Mouse (Mus musculus) liver, embryonic 16.5 days (tissue): ENCODE measurements around the gene Coro1a. TPM values are rescaled to one million over a fixed set of nuclear protein-coding genes. Genes with fewer than 3 reads are reported as not detected.

Experiments
- ATAC-seq: fragments of 200-750 bp; cut with Nextera tagmentation; 2 replicates; pipeline ENCODE4 v1.8.0; 2017; ENCODE audit warnings: low read depth, mild to moderate bottlenecking, moderate number of reproducible peaks, moderate library complexity
- H3K27ac ChIP-seq: fragments of 300-500 bp; sonication (generic); 2 replicates; pipeline ENCODE4 v1.5.1; 2014; ENCODE audit warnings: mild to moderate bottlenecking, low read length
- H3K27me3 ChIP-seq: fragments of 300-500 bp; sonication (generic); 2 replicates; pipeline ENCODE4 v1.6.1; 2014; ENCODE audit warnings: low read depth, low read length, mixed read lengths; ENCODE audit not compliant: control insufficient read depth, insufficient read depth
- H3K36me3 ChIP-seq: fragments of 300-500 bp; sonication (generic); 2 replicates; pipeline ENCODE4 v1.6.1; 2014; ENCODE audit warnings: mild to moderate bottlenecking; ENCODE audit not compliant: control insufficient read depth, insufficient read depth
- H3K4me1 ChIP-seq: fragments of 300-500 bp; sonication (generic); 2 replicates; pipeline ENCODE4 v1.6.1; 2014; ENCODE audit warnings: low read depth, low read length, mixed read lengths; ENCODE audit not compliant: control insufficient read depth
- H3K4me2 ChIP-seq: fragments of 300-500 bp; sonication (generic); 2 replicates; pipeline ENCODE4 v1.6.1; 2014; ENCODE audit warnings: low read depth, low read length, mixed read lengths
- H3K4me3 ChIP-seq: fragments of 300-500 bp; sonication (generic); 2 replicates; pipeline ENCODE4 v1.5.1; 2014; ENCODE audit warnings: low read depth, mild to moderate bottlenecking, low read length
- H3K9ac ChIP-seq: fragments of 300-500 bp; sonication (generic); 2 replicates; pipeline ENCODE4 v1.6.1; 2014; ENCODE audit warnings: low read depth, low read length
- H3K9me3 ChIP-seq: fragments of 300-500 bp; sonication (generic); replicated peaks from 2 replicates; pipeline ENCODE4 v1.6.1; 2016; ENCODE audit warnings: low read length; ENCODE audit not compliant: control insufficient read depth
- WGBS: fragments of 180-500 bp; shearing (Covaris S2); extraction: QIAGEN DNeasy Blood & Tissue Kit; methylation state at CpG from one replicate; pipeline ENCODE4 v1.1.7; 2014; ENCODE audit not compliant: insufficient replicate concordance; 5-methylcytosine and 5-hydroxymethylcytosine counted together
- polyA plus RNA-seq: library from polyadenylated mRNA; unstranded; fragments of >200 nt; fragmentation: Nextera tagmentation; extraction: Ambion mirVana; gene quantifications from 2 replicates; pipeline ENCODE4 v1.2.1, GENCODE M21; 2015

Gene Coro1a
- 98.9 and 105 TPM in 2 replicates for polyA plus RNA-seq

- no peaks in the 10 kb centered on the region; the same call in 1 of the 2 replicates for H3K9me3 ChIP-seq
- H3K4me1 ChIP-seq = peaks cover 5% of the 10 kb centered on the region
- H3K27me3 ChIP-seq = peaks cover 17% of the 10 kb centered on the region
- no peaks in the 10 kb centered on the region for H3K36me3 ChIP-seq
- 44% methylated on average over 19 of the region's 19 CpGs for WGBS
- 0 out of 2 replicates have a peak within 1 kb of the TSS, but pooled peaks have one; percentile 18 for H3K27ac ChIP-seq
- no peak within 1 kb of the TSS for H3K4me2 ChIP-seq
- H3K9ac ChIP-seq = no peak within 1 kb of the TSS
- peak; percentile 11; the same call in 1 of the 2 replicates for ATAC-seq
- H3K4me3 ChIP-seq = no peak within 1 kb of the TSS
Observed at GRCm38 (mm10) chr7:126707442-126708174, at the start of gene Coro1a. Gene Coro1a (minus strand): TSS chr7:126707787.

DNA sequence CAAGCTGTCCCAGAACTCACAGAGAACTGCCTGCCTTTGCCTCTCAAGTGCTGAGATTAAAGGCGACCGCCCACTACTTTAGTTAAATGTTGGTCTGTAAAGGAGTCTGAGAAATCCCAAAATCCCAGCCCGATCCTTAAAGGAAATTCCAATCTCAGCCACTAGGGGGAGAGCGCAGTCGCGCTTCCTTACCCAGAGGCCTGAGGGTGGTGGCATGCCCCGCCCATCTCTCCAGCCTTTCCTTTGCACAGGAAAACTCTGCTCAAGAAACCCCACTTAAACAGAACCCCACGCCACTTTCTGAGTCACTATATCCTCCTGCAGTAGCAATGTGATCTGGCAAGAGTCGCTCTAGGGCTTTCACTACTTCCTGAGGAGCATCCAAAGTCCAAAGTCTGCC lies 47.3 kb upstream of the Coro1a start:
- WGBS = 3% methylated on average over 9 of the region's 9 CpGs
- H3K27ac ChIP-seq = no peak overlapping the region
- no peaks in the 10 kb centered on the region for H3K27me3 ChIP-seq
- H3K9me3 ChIP-seq = no peaks in the 10 kb centered on the region
- peak; percentile 37; the same call in 1 of the 2 replicates for ATAC-seq
- H3K4me1 ChIP-seq = peaks cover 9% of the 10 kb centered on the region
- H3K36me3 ChIP-seq = no peaks in the 10 kb centered on the region
- peak overlapping the region; percentile 22; the same call in 1 of the 2 replicates for H3K4me2 ChIP-seq
- no peak overlapping the region for H3K4me3 ChIP-seq
- no peak overlapping the region for H3K9ac ChIP-seq

- no peak overlapping the region for H3K4me2 ChIP-seq
- 83% methylated on average over 17 of the region's 17 CpGs for WGBS
- H3K27ac ChIP-seq = no peak overlapping the region
- H3K4me3 ChIP-seq = no peak overlapping the region
- H3K4me1 ChIP-seq = peaks cover 8% of the 10 kb centered on the region
- H3K9me3 ChIP-seq = no peaks in the 10 kb centered on the region
- no peaks in the 10 kb centered on the region for H3K36me3 ChIP-seq
- no peaks in the 10 kb centered on the region for H3K27me3 ChIP-seq
- ATAC-seq = no peak
- H3K9ac ChIP-seq = no peak overlapping the region
Observed at GRCm38 (mm10) chr7:126749582-126750343, 42.2 kb upstream of the Coro1a start.

DNA sequence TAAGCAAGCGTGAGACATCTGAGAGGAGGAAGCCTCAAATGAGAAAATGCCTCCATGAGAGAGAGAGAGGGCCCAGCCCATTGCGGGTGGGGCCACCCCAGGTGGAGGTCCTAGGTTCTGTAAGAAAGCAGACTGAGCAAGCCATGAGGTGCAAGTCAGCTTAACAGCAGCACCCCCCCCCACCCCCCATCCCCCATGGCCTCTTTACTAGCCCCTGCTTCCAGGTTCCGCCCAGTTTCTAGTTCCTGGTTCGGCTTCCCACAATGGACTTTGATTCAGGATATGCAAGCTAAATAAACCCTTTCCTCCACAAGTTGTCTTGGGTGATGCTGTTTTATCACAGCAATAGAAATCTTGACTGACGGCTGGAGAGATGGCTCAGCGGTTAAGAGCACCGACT lies 41.2 kb upstream of the Coro1a start:
- Histone ChIP-seq H3K4me3 (no peak overlapping the region), H3K4me2 (no peak overlapping the region), H3K27me3 (no peaks in the 10 kb centered on the region), H3K9ac (no peak overlapping the region), H3K27ac (no peak overlapping the region), H3K4me1 (peaks cover 8% of the 10 kb centered on the region), H3K36me3 (no peaks in the 10 kb centered on the region), H3K9me3 (no peaks in the 10 kb centered on the region)
- WGBS = 63% methylated on average over 7 of the region's 7 CpGs
- no peak for ATAC-seq

DNA sequence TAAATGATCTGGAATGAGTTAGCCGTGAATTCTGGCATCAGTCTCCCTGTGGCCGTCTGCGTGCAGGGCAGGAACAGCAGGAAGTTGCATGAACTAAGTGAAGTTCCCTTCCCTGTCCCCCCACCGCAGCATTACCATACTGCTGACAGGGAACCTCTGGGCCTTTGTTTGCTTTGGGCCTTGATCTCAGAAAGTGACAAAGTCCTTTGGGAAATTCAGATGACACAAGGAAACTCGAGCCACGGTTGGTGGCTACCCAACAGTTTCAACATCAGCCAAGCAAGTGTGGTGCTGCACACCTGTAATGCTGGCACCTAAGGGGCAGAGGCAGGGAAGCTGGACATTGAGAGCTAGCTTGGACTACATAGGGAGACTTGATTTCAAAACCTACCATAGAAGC lies 39.2 kb upstream of the Coro1a start:
- Histone ChIP-seq H3K4me2 (peak overlapping the region; percentile 44), H3K9ac (no peak overlapping the region), H3K27ac (peak overlapping the region; percentile 78), H3K36me3 (no peaks in the 10 kb centered on the region), H3K4me3 (peak overlapping the region; percentile 33), H3K27me3 (no peaks in the 10 kb centered on the region), H3K4me1 (peaks cover 8% of the 10 kb centered on the region), H3K9me3 (no peaks in the 10 kb centered on the region)
- 7% methylated on average over 6 of the region's 6 CpGs for WGBS
- ATAC-seq = peak; percentile 81

DNA sequence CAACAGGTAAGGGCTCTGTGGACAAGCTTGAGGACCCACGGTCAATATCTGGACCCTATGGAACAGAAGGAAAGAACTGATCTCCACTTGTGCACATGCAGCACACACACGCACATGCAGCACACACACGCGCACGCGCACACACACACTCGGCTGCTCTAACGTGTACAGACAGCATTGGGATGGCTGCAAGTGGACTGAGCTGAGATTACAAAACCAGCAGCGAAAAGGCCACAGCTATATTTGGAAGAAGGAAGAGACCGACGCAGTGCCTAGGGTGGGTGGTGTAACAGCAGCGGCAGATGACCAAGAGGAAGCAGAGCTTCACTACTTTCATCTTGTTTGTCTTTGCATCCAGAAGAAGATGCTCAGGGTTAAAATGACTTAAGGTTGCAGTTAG lies 38.5 kb upstream of the Coro1a start:
- H3K36me3 ChIP-seq = no peaks in the 10 kb centered on the region
- H3K27ac ChIP-seq = peak overlapping the region; percentile 78
- H3K27me3 ChIP-seq = no peaks in the 10 kb centered on the region
- H3K4me1 ChIP-seq = peaks cover 8% of the 10 kb centered on the region
- WGBS = 28% methylated on average over 12 of the region's 12 CpGs
- H3K9ac ChIP-seq = no peak overlapping the region
- peak overlapping the region; percentile 44 for H3K4me2 ChIP-seq
- H3K4me3 ChIP-seq = peak overlapping the region; percentile 33
- ATAC-seq = peak; percentile 63
- no peaks in the 10 kb centered on the region for H3K9me3 ChIP-seq

GRCm38 (mm10) chr7:126741964-126742482 lies 34.4 kb upstream of the Coro1a start:
- no peak overlapping the region for H3K9ac ChIP-seq
- no peak overlapping the region for H3K4me2 ChIP-seq
- no peaks in the 10 kb centered on the region for H3K27me3 ChIP-seq
- no peak overlapping the region for H3K4me3 ChIP-seq
- no peaks in the 10 kb centered on the region for H3K9me3 ChIP-seq
- no peak overlapping the region for H3K27ac ChIP-seq
- no peaks in the 10 kb centered on the region for H3K36me3 ChIP-seq
- H3K4me1 ChIP-seq = no peaks in the 10 kb centered on the region
- WGBS = 78% methylated on average over 13 of the region's 13 CpGs
- no peak for ATAC-seq

- WGBS = 62% methylated on average over 5 of the region's 5 CpGs
- Histone ChIP-seq H3K27ac (no peak overlapping the region), H3K4me3 (no peak overlapping the region), H3K27me3 (no peaks in the 10 kb centered on the region), H3K4me2 (no peak overlapping the region), H3K36me3 (no peaks in the 10 kb centered on the region), H3K9me3 (no peaks in the 10 kb centered on the region), H3K9ac (no peak overlapping the region), H3K4me1 (no peaks in the 10 kb centered on the region)
- ATAC-seq = no peak
Observed at GRCm38 (mm10) chr7:126741452-126741851, 33.9 kb upstream of the Coro1a start.

DNA sequence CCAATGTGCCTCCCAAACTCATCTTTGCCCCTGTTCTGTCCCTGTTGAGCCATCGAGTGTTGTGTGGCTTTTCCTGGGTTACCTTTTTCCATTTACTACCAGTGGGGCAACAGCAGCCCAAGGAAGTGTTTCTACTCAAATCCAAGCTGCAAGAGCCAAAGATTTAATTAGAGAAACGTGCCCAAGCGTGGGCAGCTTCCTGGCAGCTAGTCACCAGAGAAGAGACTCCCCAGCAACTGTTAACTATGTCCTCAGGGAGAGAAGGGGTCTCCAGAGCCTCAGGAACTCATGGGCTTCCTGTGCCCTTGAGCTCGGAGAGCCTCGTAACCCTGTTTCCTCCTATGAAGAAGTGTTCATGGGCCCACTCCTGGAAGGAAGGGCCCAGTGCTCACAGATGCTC lies 33.4 kb upstream of the Coro1a start:
- H3K27me3 ChIP-seq = no peaks in the 10 kb centered on the region
- H3K27ac ChIP-seq = no peak overlapping the region
- H3K9ac ChIP-seq = no peak overlapping the region
- H3K4me3 ChIP-seq = no peak overlapping the region
- H3K4me1 ChIP-seq = no peaks in the 10 kb centered on the region
- no peak overlapping the region for H3K4me2 ChIP-seq
- 44% methylated on average over 5 of the region's 5 CpGs for whole genome bisulfite sequencing
- ATAC-seq = no peak
- no peaks in the 10 kb centered on the region for H3K36me3 ChIP-seq
- no peaks in the 10 kb centered on the region for H3K9me3 ChIP-seq
